Mouse (Mus musculus) intestine, postnatal 0 days (tissue): ENCODE measurements around the gene 4931428F04Rik. TPM values are rescaled to one million over a fixed set of nuclear protein-coding genes. Genes with fewer than 3 reads are reported as not detected.

ENCODE experiments used
- ATAC-seq: fragments of 200-750 bp; cut with Nextera tagmentation; 2 replicates; pipeline ENCODE4 v1.8.0; 2017; ENCODE audit warnings: mild to moderate bottlenecking, moderate TSS enrichment, moderate library complexity
- H3K27ac ChIP-seq: fragments of 300-500 bp; sonication (generic); 2 replicates; pipeline ENCODE4 v1.5.1; 2014; ENCODE audit warnings: mild to moderate bottlenecking, low read depth, low read length, moderate library complexity
- H3K27me3 ChIP-seq: fragments of 300-500 bp; sonication (generic); replicated peaks from 2 replicates; pipeline ENCODE4 v1.6.1; 2014; ENCODE audit warnings: low read length, mixed read lengths; ENCODE audit not compliant: control insufficient read depth, insufficient read depth
- H3K36me3 ChIP-seq: fragments of 300-500 bp; sonication (generic); 2 replicates; pipeline ENCODE4 v1.6.1; 2014; ENCODE audit warnings: mild to moderate bottlenecking, moderate library complexity; ENCODE audit not compliant: control insufficient read depth, insufficient read depth
- H3K4me1 ChIP-seq: fragments of 300-500 bp; sonication (generic); replicated peaks from 2 replicates; pipeline ENCODE4 v1.6.1; 2014; ENCODE audit warnings: antibody characterized with exemption, low read length, mixed read lengths; ENCODE audit not compliant: control insufficient read depth, insufficient read depth
- H3K4me2 ChIP-seq: fragments of 300-500 bp; sonication (generic); replicated peaks from 2 replicates; pipeline ENCODE4 v1.6.1; 2014; ENCODE audit warnings: low read depth, mild to moderate bottlenecking, moderate library complexity
- H3K4me3 ChIP-seq: fragments of 300-500 bp; sonication (generic); 2 replicates; pipeline ENCODE4 v1.5.1; 2014; ENCODE audit warnings: low read depth, low read length
- H3K9ac ChIP-seq: fragments of 300-500 bp; sonication (generic); 2 replicates; pipeline ENCODE4 v1.6.1; 2014; ENCODE audit warnings: mild to moderate bottlenecking, low read depth, low read length
- H3K9me3 ChIP-seq: fragments of 300-500 bp; sonication (generic); 2 replicates; pipeline ENCODE4 v1.6.1; 2016; ENCODE audit warnings: mixed run types; ENCODE audit not compliant: control insufficient read depth
- CTCF ChIP-seq: sonication (generic); IDR thresholded peaks from 2 replicates; pipeline ENCODE4 v1.5.1; 2016; ENCODE audit warnings: low read depth, mild to moderate bottlenecking, control low read depth, antibody characterized with exemption, moderate library complexity
- WGBS: fragments of 180-500 bp; shearing (Covaris S2); extraction: QIAGEN DNeasy Blood & Tissue Kit; methylation state at CpG from one replicate; pipeline ENCODE4 v1.1.7; 2014; 5-methylcytosine and 5-hydroxymethylcytosine counted together
- polyA plus RNA-seq: library from polyadenylated mRNA; unstranded; fragments of >200 nt; fragmentation: Nextera tagmentation; extraction: Ambion mirVana; gene quantifications from 2 replicates; pipeline ENCODE4 v1.2.1, GENCODE M21; 2015

Gene 4931428F04Rik
- polyA plus RNA-seq: 1.5 and 1.7 TPM in 2 replicates

- WGBS: 3% methylated on average over 37 of the region's 43 CpGs
- Histone ChIP-seq H3K9me3 (no peaks in the 10 kb centered on the region), H3K9ac (peak within 1 kb of the TSS; percentile 37; the same call in 1 of the 2 replicates), H3K4me1 (peaks cover 13% of the 10 kb centered on the region; the same call in 1 of the 2 replicates), H3K27ac (peak within 1 kb of the TSS; percentile 31; the same call in 1 of the 2 replicates), H3K36me3 (no peaks in the 10 kb centered on the region), H3K4me3 (peak within 1 kb of the TSS; percentile 64), H3K27me3 (peaks cover 12% of the 10 kb centered on the region), H3K4me2 (peak within 1 kb of the TSS; percentile 88)
- peak; percentile 82 for TF ChIP-seq CTCF
- ATAC-seq: peak; percentile 5
These were observed at the start of gene 4931428F04Rik for GRCm38 (mm10) chr8:105289805-105290460. Gene 4931428F04Rik, minus strand, starts transcription at chr8:105289864.

GRCm38 (mm10) chr8:105338992-105339391 lies 49.3 kb upstream of the 4931428F04Rik start:
- 35% methylated on average over 4 of the region's 4 CpGs for WGBS
- Histone ChIP-seq H3K36me3 (peaks cover 43% of the 10 kb centered on the region), H3K9ac (no peak overlapping the region), H3K27ac (no peak overlapping the region), H3K4me2 (peak overlapping the region; percentile 10; the same call in 1 of the 2 replicates), H3K4me1 (peaks cover 5% of the 10 kb centered on the region), H3K27me3 (no peaks in the 10 kb centered on the region), H3K4me3 (no peak overlapping the region), H3K9me3 (no peaks in the 10 kb centered on the region)
- no peak for TF ChIP-seq CTCF
- ATAC-seq: no peak

- no peaks in the 10 kb centered on the region for H3K9me3 ChIP-seq
- H3K27ac ChIP-seq: no peak overlapping the region
- no peak for ATAC-seq
- no peak overlapping the region for H3K4me2 ChIP-seq
- peaks cover 59% of the 10 kb centered on the region for H3K36me3 ChIP-seq
- H3K4me1 ChIP-seq: peaks cover 7% of the 10 kb centered on the region
- no peaks in the 10 kb centered on the region for H3K27me3 ChIP-seq
- 74% methylated on average over 32 of the region's 32 CpGs for WGBS
- no peak overlapping the region for H3K4me3 ChIP-seq
- no peak for TF ChIP-seq CTCF
- H3K9ac ChIP-seq: no peak overlapping the region
These were observed 46.9 kb upstream of the 4931428F04Rik start for GRCm38 (mm10) chr8:105336373-105337130.

- peak overlapping the region; percentile 76 for H3K27ac ChIP-seq
- peaks cover 3% of the 10 kb centered on the region; the same call in 1 of the 2 replicates for H3K4me1 ChIP-seq
- peak; percentile 73 for ATAC-seq
- no peaks in the 10 kb centered on the region for H3K27me3 ChIP-seq
- H3K9me3 ChIP-seq: no peaks in the 10 kb centered on the region
- H3K9ac ChIP-seq: no peak overlapping the region
- no peak for TF ChIP-seq CTCF
- peaks cover 87% of the 10 kb centered on the region for H3K36me3 ChIP-seq
- no peak overlapping the region for H3K4me2 ChIP-seq
- 39% methylated on average over 2 of the region's 2 CpGs for WGBS
- H3K4me3 ChIP-seq: no peak overlapping the region
These were observed 42.9 kb upstream of the 4931428F04Rik start for GRCm38 (mm10) chr8:105332523-105332922.

- WGBS: 94% methylated on average over 9 of the region's 9 CpGs
- Histone ChIP-seq H3K27me3 (no peaks in the 10 kb centered on the region), H3K4me1 (peaks cover 3% of the 10 kb centered on the region; the same call in 1 of the 2 replicates), H3K4me2 (no peak overlapping the region), H3K9ac (no peak overlapping the region), H3K4me3 (no peak overlapping the region), H3K27ac (peak overlapping the region; percentile 62; the same call in 1 of the 2 replicates), H3K9me3 (no peaks in the 10 kb centered on the region), H3K36me3 (peaks cover 82% of the 10 kb centered on the region)
- no peak for ATAC-seq
- TF ChIP-seq CTCF: no peak
These were observed 42.3 kb upstream of the 4931428F04Rik start for GRCm38 (mm10) chr8:105331931-105332330.

- Histone ChIP-seq H3K27ac (peak overlapping the region; percentile 62; the same call in 1 of the 2 replicates), H3K36me3 (peaks cover 77% of the 10 kb centered on the region), H3K9ac (no peak overlapping the region), H3K9me3 (no peaks in the 10 kb centered on the region), H3K27me3 (no peaks in the 10 kb centered on the region), H3K4me3 (no peak overlapping the region), H3K4me2 (no peak overlapping the region), H3K4me1 (peaks cover 3% of the 10 kb centered on the region; the same call in 1 of the 2 replicates)
- no peak for ATAC-seq
- WGBS: 91% methylated on average over 22 of the region's 22 CpGs
- TF ChIP-seq CTCF: no peak
These were observed 41.8 kb upstream of the 4931428F04Rik start for GRCm38 (mm10) chr8:105331469-105331868.
